Mouse (Mus musculus) liver, adult 2 months (tissue): ENCODE results near the gene Shank2. TPM values are rescaled to one million over a fixed set of nuclear protein-coding genes. Genes with fewer than 3 reads are reported as not detected.

Source experiments
- DNase-seq: peaks from one replicate; pipeline ENCODE4 v3.0.0-alpha.2; 2011; ENCODE audit warnings: low read depth, low spot score; ENCODE audit errors: extremely low read depth
- H3K27ac ChIP-seq: fragments of 200-500 bp; replicated peaks from 2 replicates; pipeline ENCODE4 v1.5.1; 2012; ENCODE audit warnings: low read depth, mild to moderate bottlenecking, control low read depth, inconsistent platforms, low read length; ENCODE audit not compliant: insufficient read depth
- H3K27me3 ChIP-seq: fragments of 200-500 bp; 2 replicates; pipeline ENCODE4 v1.6.1; 2012; ENCODE audit warnings: mild to moderate bottlenecking, moderate library complexity, low read length, inconsistent platforms; ENCODE audit not compliant: control insufficient read depth, insufficient read depth
- H3K36me3 ChIP-seq: fragments of 200-500 bp; 2 replicates; pipeline ENCODE4 v1.6.1; 2012; ENCODE audit warnings: low read length, inconsistent platforms; ENCODE audit not compliant: control insufficient read depth, insufficient read depth
- H3K4me1 ChIP-seq: fragments of 200-500 bp; 2 replicates; pipeline ENCODE4 v1.6.1; 2011; ENCODE audit warnings: low read length; ENCODE audit not compliant: control insufficient read depth, insufficient read depth
- H3K4me3 ChIP-seq: fragments of 200-500 bp; 2 replicates; pipeline ENCODE4 v1.5.1; 2011; ENCODE audit warnings: low read depth, mild to moderate bottlenecking, control low read depth, low read length, moderate library complexity; ENCODE audit not compliant: insufficient read depth
- H3K79me2 ChIP-seq: fragments of 200-500 bp; 2 replicates; pipeline ENCODE4 v1.6.1; 2012; ENCODE audit warnings: inconsistent platforms, mild to moderate bottlenecking, low read length, moderate library complexity; ENCODE audit not compliant: control insufficient read depth, insufficient read depth
- H3K9ac ChIP-seq: fragments of 200-500 bp; 2 replicates; pipeline ENCODE4 v1.6.1; 2012; ENCODE audit warnings: low read depth, mild to moderate bottlenecking, control low read depth, inconsistent platforms, low read length
- CTCF ChIP-seq: fragments of 200-500 bp; IDR thresholded peaks from 2 replicates; pipeline ENCODE4 v1.5.1; 2011; ENCODE audit warnings: low read depth, low read length, control low read depth
- POLR2A ChIP-seq: fragments of 200-500 bp; IDR thresholded peaks from 2 replicates; pipeline ENCODE4 v1.6.1; 2011; ENCODE audit warnings: low read length, control low read depth; ENCODE audit not compliant: insufficient read depth; ENCODE audit errors: extremely low read depth
- WGBS: fragments of 180-500 bp; shearing (Covaris S2); methylation state at CpG from one replicate; pipeline ENCODE4 v1.1.7; 2018; 5-methylcytosine and 5-hydroxymethylcytosine counted together
- polyA plus RNA-seq: library from polyadenylated mRNA; depleted of rRNA; stranded (reverse); fragments of >200 nt; gene quantifications from 2 replicates; pipeline ENCODE4 v1.2.3, GENCODE M21; 2012
- total RNA-seq: library from RNA; depleted of rRNA; stranded (reverse); fragments of >200 nt; gene quantifications from 2 replicates; pipeline ENCODE4 v1.2.3, GENCODE M21; 2014

Shank2 gene
- total and polyA plus RNA-seq, 2 experiments, result 4.1 to 6.6 TPM

DNA sequence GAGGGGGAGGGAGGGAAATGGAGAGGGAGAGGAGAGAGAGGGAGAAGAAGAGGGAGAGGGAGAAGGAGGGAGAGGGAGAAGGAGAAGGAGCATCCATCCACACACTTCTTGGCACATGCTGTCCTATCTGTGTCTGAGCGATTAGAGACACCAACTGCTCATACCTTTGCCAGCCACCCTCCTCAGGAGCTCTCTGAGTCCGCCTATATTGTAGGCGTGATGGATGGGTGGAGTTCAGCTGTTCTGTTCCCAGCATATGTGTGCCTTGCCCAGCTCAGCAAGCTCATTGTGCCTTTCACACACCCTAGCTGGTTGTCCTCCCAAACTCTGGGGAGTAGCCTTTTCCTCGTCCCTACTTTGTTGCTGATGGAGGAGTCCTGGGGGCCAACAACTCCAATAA, 233.8 kb downstream of the Shank2 start:
- Histone ChIP-seq H3K36me3 (no peaks in the 10 kb centered on the region), H3K27me3 (no peaks in the 10 kb centered on the region), H3K27ac (no peak overlapping the region), H3K9ac (no peak overlapping the region), H3K4me1 (no peaks in the 10 kb centered on the region), H3K79me2 (no peaks in the 10 kb centered on the region), H3K4me3 (no peak overlapping the region)
- DNase-seq, result no peak
- whole genome bisulfite sequencing, result 91% methylated on average over 4 of the region's 4 CpGs
- TF ChIP-seq CTCF (no peak), POLR2A (no peak)

DNA sequence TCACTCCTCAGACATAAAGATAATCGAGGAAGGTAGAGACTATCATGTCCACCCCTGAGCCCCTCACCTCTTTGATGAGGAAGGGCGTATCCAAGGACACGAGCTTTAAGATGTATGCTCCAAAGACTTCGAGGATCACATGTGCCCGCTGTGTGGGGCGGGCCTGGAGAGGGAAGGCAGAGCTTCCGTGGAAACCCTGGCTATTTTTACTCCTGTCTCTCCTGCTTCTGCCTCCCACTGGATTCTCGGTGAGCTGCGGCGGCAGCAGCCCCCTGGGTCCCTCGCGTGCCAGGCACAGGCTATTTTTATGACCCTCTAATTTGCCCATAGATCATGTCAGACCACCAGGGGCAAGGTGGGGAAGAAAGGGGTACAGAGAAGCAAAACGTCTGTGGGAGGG, 235.1 kb downstream of the Shank2 start:
- Histone ChIP-seq H3K27ac (no peak overlapping the region), H3K27me3 (no peaks in the 10 kb centered on the region), H3K4me3 (no peak overlapping the region), H3K4me1 (no peaks in the 10 kb centered on the region), H3K36me3 (no peaks in the 10 kb centered on the region), H3K9ac (no peak overlapping the region), H3K79me2 (no peaks in the 10 kb centered on the region; the same call in 1 of the 2 replicates)
- DNase-seq, result no peak
- TF ChIP-seq CTCF (no peak), POLR2A (no peak)
- WGBS, result 80% methylated on average over 13 of the region's 13 CpGs

DNA sequence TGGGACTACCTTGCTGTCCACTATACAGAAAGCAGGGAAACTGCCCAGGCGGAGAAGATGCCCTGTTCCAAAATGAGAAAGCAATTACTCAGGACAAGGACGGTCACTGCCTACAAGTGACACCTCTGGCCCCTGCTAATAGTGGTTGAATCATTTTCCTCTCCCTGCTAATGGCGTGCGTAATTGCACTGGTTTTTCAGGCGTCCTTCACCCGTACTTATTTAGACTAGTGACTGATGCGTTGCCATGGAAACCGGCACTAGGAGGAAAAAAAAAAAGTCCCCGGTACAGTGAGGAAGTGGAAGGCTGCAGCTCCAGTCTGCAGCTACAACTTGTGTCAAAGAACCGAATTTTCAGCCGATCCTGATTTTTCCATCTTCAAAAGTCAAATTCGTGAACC, 236.7 kb downstream of the Shank2 start:
- no peak for DNase-seq
- no peak overlapping the region for H3K9ac ChIP-seq
- no peak overlapping the region for H3K27ac ChIP-seq
- no peak for TF ChIP-seq CTCF
- TF ChIP-seq POLR2A, result no peak
- no peaks in the 10 kb centered on the region for H3K4me1 ChIP-seq
- no peaks in the 10 kb centered on the region; the same call in 1 of the 2 replicates for H3K79me2 ChIP-seq
- no peak overlapping the region for H3K4me3 ChIP-seq
- H3K27me3 ChIP-seq, result no peaks in the 10 kb centered on the region
- no peaks in the 10 kb centered on the region for H3K36me3 ChIP-seq
- WGBS, result 77% methylated on average over 12 of the region's 12 CpGs

DNA sequence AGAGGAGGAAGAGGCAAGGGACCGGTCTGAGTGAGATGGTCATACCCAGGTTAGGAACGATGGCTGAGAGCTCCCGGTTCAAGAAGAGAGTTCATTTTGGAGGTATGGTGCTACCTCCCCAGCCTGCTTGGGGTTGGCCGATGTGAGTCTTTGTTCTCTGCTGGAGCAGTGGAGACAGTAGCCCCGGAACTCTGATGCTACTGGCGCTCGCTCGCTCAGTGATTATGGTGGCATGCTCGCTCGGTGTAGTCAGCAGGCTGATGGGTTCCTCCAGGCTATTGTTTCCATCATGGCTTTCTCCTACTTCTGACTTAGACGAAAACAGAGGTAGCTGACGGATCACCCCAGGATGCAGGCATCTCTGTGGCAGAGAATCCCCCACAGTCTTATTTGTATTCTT, 237.3 kb downstream of the Shank2 start:
- 84% methylated on average over 12 of the region's 12 CpGs for whole genome bisulfite sequencing
- Histone ChIP-seq H3K36me3 (no peaks in the 10 kb centered on the region), H3K27ac (no peak overlapping the region), H3K27me3 (no peaks in the 10 kb centered on the region), H3K4me1 (no peaks in the 10 kb centered on the region), H3K4me3 (no peak overlapping the region), H3K9ac (no peak overlapping the region), H3K79me2 (no peaks in the 10 kb centered on the region; the same call in 1 of the 2 replicates)
- TF ChIP-seq POLR2A (no peak), CTCF (no peak)
- DNase-seq, result no peak

DNA sequence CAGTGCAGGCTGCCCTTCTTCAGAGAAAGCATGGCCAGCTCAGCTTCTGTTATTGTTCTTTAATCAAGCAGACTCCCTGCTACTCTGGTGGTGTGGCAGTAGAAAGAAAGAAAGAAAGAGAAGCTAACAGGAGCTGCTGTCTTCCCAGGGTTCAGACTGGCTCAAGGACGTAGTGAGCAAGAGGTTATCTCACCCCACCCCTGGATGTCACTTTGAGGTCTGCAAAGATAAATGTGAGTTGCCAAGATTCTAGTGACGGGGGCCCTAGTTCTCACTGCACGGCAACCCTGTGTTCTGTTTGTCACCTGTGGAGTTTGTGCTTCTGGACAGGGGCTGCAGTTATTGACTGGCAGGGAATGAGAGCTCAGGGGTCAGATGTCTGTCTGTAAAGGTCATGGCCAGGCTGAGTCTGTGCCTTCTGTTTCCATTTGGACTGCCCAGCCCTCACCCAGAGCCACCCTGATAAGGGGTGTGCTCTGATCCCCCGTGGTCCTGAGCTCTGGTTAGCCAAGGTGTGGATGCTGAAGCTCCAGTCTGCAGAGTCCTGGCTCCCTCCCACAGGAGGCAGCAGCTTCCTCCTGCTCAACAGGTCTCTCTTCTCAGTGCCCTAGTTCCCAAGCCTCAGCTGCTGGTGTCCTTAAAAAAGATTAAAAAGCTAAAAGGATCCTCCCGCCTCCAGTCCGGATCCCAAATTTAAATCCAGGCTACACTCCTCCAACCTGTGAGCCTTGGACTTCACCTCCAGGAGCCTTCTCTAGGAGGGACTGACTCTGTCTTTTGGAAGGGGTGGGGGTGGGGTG, 238.0 kb downstream of the Shank2 start:
- H3K27me3 ChIP-seq, result no peaks in the 10 kb centered on the region
- whole genome bisulfite sequencing, result 30% methylated on average over 6 of the region's 6 CpGs

DNA sequence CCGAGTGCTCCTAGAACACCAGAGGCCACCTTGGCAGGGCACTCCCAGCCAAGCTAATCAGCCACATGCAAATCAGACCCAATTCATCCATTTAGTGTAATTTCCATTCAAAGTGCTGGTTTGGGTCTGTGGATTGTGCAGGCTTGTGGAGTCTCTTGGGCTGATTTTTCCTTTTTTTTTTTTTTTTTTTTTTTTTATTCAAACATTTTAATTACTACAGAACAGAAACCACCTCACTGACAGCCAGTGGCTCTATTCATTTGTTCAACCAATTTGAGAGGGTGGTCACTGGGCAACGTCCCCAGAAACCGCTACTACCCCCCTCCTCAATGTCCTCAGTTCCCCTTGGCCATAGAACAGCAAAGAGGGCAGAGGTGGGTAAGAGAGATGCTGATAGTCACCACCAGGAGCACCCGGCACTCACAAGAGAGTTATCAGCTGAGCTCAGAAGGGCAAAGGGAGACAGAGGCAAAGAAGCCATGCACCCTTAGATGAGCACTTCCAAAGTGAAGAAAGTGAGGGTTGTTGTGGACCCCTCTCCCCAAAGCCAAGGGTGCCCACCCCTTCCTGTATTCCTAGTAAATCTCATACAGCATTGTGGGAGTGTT, 239.1 kb downstream of the Shank2 start:
- TF ChIP-seq CTCF (no peak), POLR2A (no peak)
- Histone ChIP-seq H3K36me3 (no peaks in the 10 kb centered on the region), H3K27ac (no peak overlapping the region), H3K4me3 (no peak overlapping the region), H3K4me1 (no peaks in the 10 kb centered on the region), H3K9ac (no peak overlapping the region), H3K79me2 (no peaks in the 10 kb centered on the region; the same call in 1 of the 2 replicates), H3K27me3 (no peaks in the 10 kb centered on the region)
- WGBS, result 81% methylated on average over 4 of the region's 4 CpGs
- no peak for DNase-seq

More for the DNA sequence above, 238.0 kb downstream of the Shank2 start:
- H3K4me1 ChIP-seq, result no peaks in the 10 kb centered on the region
- peak; percentile 32 for DNase-seq
- no peak for TF ChIP-seq CTCF
- TF ChIP-seq POLR2A, result no peak
- no peaks in the 10 kb centered on the region for H3K36me3 ChIP-seq
- no peak overlapping the region for H3K27ac ChIP-seq
- H3K4me3 ChIP-seq, result no peak overlapping the region
- H3K9ac ChIP-seq, result no peak overlapping the region
- no peaks in the 10 kb centered on the region; the same call in 1 of the 2 replicates for H3K79me2 ChIP-seq
